Comparison of ENCODE assay signal across 8 mouse cellular contexts in the genomic region with DNA sequence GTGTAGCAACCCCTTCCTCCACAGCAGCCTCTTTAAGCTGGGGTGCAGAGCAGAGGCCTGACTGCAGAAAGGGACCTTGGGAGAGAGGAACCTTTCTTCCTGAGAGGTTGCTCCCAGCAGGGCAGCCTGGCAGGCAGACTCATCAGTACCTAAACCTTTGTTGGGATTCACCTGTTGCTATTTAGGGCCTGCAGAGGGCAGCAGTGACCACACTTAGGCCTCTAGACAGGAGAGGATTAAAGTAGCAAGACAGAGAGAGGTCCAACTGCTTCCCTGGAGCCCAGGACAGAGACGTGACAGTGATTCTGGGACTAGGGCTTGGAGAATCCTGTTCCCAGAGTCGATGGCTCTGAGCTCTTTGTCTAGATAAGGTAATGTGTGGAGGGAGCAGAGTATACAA. TPM values are rescaled to one million over a fixed set of nuclear protein-coding genes. Genes with fewer than 3 reads are reported as not detected.
A peak's percentile ranks its signal among the peaks of the same experiment; 100 is the strongest.
DNase-seq lines count a peak whose midpoint lies in the region; ATAC-seq and TF ChIP-seq lines count a peak whose summit lies in the region.

No protein-coding gene starts in this region.

- H3K4me1 ChIP-seq in midbrain, embryonic 10.5 days, result 0 out of 2 replicates have a peak, but pooled peaks cover 4% of the 10 kb centered on the region
- no peaks in the 10 kb centered on the region; the same call in 1 of the 2 replicates for H3K4me1 ChIP-seq in midbrain, embryonic 15.5 days
- no peaks in the 10 kb centered on the region for H3K4me1 ChIP-seq in cortical plate, adult 2 months (ENCODE audit: control insufficient read depth, insufficient read depth, low read length)
- H3K4me1 ChIP-seq in limb, embryonic 10.5 days, result no peaks in the 10 kb centered on the region
- H3K4me1 ChIP-seq in midbrain, postnatal 0 days (ENCODE audit: insufficient read depth, low read length), result no peaks in the 10 kb centered on the region

- no peak overlapping the region for H3K4me2 ChIP-seq in midbrain, embryonic 15.5 days
- H3K4me2 ChIP-seq in midbrain, postnatal 0 days (ENCODE audit: low read depth, low read length, poor library complexity, severe bottlenecking), result no peak overlapping the region

- H3K27ac ChIP-seq in midbrain, embryonic 10.5 days (replicated peaks), result no peak overlapping the region; the same call in 1 of the 2 replicates
- no peak overlapping the region for H3K27ac ChIP-seq in midbrain, embryonic 15.5 days
- no peak overlapping the region for H3K27ac ChIP-seq in cortical plate, adult 2 months (ENCODE audit: insufficient read depth, low read length)
- H3K27ac ChIP-seq in limb, embryonic 10.5 days, result no peak overlapping the region
- H3K27ac ChIP-seq in midbrain, postnatal 0 days (ENCODE audit: low read depth, low read length), result no peak overlapping the region

- H3K4me3 ChIP-seq in midbrain, embryonic 10.5 days, result no peak overlapping the region
- H3K4me3 ChIP-seq in midbrain, embryonic 15.5 days, result no peak overlapping the region
- no peak overlapping the region for H3K4me3 ChIP-seq in cortical plate, adult 2 months (ENCODE audit: insufficient read depth, low read length)
- H3K4me3 ChIP-seq in limb, embryonic 10.5 days, result no peak overlapping the region
- no peak overlapping the region for H3K4me3 ChIP-seq in midbrain, postnatal 0 days (ENCODE audit: low read depth, low read length)

- ATAC-seq in midbrain, embryonic 15.5 days (replicated peaks), result no peak
- peak; percentile 69 for ATAC-seq in activated CD4-positive, CD25-positive, alpha-beta regulatory T cell, adult 4 months
- no peak for ATAC-seq in midbrain, postnatal 0 days (ENCODE audit: low FRiP score)

- intact Hi-C loops in heart, postnatal 36 days (cut with DNase I), result loop anchor here (1.0 to 5.0 kb wide), 4 partner anchors 33 to 1366 kb away; no protein-coding TSS in a partner anchor

- peaks cover 26% of the 10 kb centered on the region for H3K27me3 ChIP-seq in midbrain, embryonic 10.5 days (ENCODE audit: low read depth, poor library complexity, severe bottlenecking)
- H3K27me3 ChIP-seq in midbrain, embryonic 15.5 days (replicated peaks), result no peaks in the 10 kb centered on the region
- peaks cover 27% of the 10 kb centered on the region for H3K27me3 ChIP-seq in limb, embryonic 10.5 days (ENCODE audit: low read depth, poor library complexity, severe bottlenecking)
- H3K27me3 ChIP-seq in midbrain, postnatal 0 days (ENCODE audit: insufficient read depth, low read length), result no peaks in the 10 kb centered on the region; the same call in 1 of the 2 replicates

- TF ChIP-seq CTCF in cortical plate, adult 2 months (IDR thresholded peaks at IDR 0.05; ENCODE audit: extremely low read depth, insufficient read depth, low read length), result peak; percentile 88
- peak; percentile 86 for TF ChIP-seq CTCF in midbrain, postnatal 0 days (IDR thresholded peaks at IDR 0.05)

- no peaks in the 10 kb centered on the region for H3K9me3 ChIP-seq in midbrain, embryonic 10.5 days (replicated peaks)
- no peaks in the 10 kb centered on the region for H3K9me3 ChIP-seq in midbrain, embryonic 15.5 days
- H3K9me3 ChIP-seq in limb, embryonic 10.5 days (replicated peaks), result no peaks in the 10 kb centered on the region
- no peaks in the 10 kb centered on the region for H3K9me3 ChIP-seq in midbrain, postnatal 0 days (ENCODE audit: low read length)

- DNase-seq in midbrain, embryonic 10.5 days (ENCODE audit: low spot score), result peak; percentile 61
- DNase-seq in heart, postnatal 36 days, result peak; percentile 63 to 67
- peak; percentile 69 for DNase-seq in limb, embryonic 10.5 days (ENCODE audit: low spot score)
- peak; percentile 79 for DNase-seq in midbrain, postnatal 0 days (ENCODE audit: low spot score)
- DNase-seq in urinary bladder, postnatal 25 days (ENCODE audit: low spot score), result no peak

- 10% methylated on average over 2 of the region's 2 CpGs for WGBS in midbrain, embryonic 10.5 days
- 6% methylated on average over 2 of the region's 2 CpGs for WGBS in midbrain, embryonic 15.5 days
- WGBS in limb, embryonic 10.5 days, result 9% methylated on average over 2 of the region's 2 CpGs
- WGBS in midbrain, postnatal 0 days, result 2% methylated on average over 2 of the region's 2 CpGs

- H3K36me3 ChIP-seq in midbrain, embryonic 10.5 days, result no peaks in the 10 kb centered on the region
- no peaks in the 10 kb centered on the region for H3K36me3 ChIP-seq in midbrain, embryonic 15.5 days (replicated peaks)
- no peaks in the 10 kb centered on the region for H3K36me3 ChIP-seq in limb, embryonic 10.5 days
- H3K36me3 ChIP-seq in midbrain, postnatal 0 days (ENCODE audit: insufficient read depth, low read length), result no peaks in the 10 kb centered on the region

- no peak for TF ChIP-seq POLR2A in cortical plate, adult 2 months (IDR thresholded peaks at IDR 0.05; ENCODE audit: extremely low read depth, insufficient read depth, low read length)

- no peak overlapping the region for H3K9ac ChIP-seq in midbrain, embryonic 15.5 days
- no peak overlapping the region for H3K9ac ChIP-seq in midbrain, postnatal 0 days (replicated peaks; ENCODE audit: low read length, poor library complexity, severe bottlenecking)

RNA-seq across cellular contexts. Expression of a gene that starts 7.5 kb away (rescaled TPM):
- 1.2 TPM in 2 replicates for polyA plus RNA-seq in midbrain, embryonic 10.5 days (2016; fragmentation: Nextera tagmentation; extraction: Ambion mirVana)
- 0.33 and 0.45 TPM in 2 replicates for polyA plus RNA-seq in midbrain, embryonic 15.5 days (2015; fragmentation: Nextera tagmentation; extraction: Ambion mirVana)
- polyA plus RNA-seq in activated CD4-positive, CD25-positive, alpha-beta regulatory T cell, adult 4 months (2017; shearing (Covaris generic)), result under 1 TPM in 1 of 2 experiments, not detected in 1; 0.42 TPM
- 0.52 and 0.78 TPM in 2 replicates for polyA plus RNA-seq in cortical plate, adult 2 months (2012; rRNA removed)
- total RNA-seq in heart, postnatal 36 days (2021), result under 1 TPM; 0.33 to 0.38 TPM
- 0.68 and 0.84 TPM in 2 replicates for polyA plus RNA-seq in limb, embryonic 10.5 days (2016; fragmentation: Nextera tagmentation; extraction: Ambion mirVana)
- 0.42 and 0.55 TPM in 2 replicates for total RNA-seq in midbrain, postnatal 0 days (2014; rRNA removed)
- 0.16 and 0.39 TPM in 2 replicates for polyA plus RNA-seq in midbrain, postnatal 0 days (2015; fragmentation: Nextera tagmentation; extraction: Ambion mirVana)

RNA-seq across cellular contexts. Expression of a gene that starts 12.4 kb away (rescaled TPM):
- 5.4 and 7.5 TPM in 2 replicates for polyA plus RNA-seq in midbrain, embryonic 10.5 days (2016; fragmentation: Nextera tagmentation; extraction: Ambion mirVana)
- 29.8 and 30.6 TPM in 2 replicates for polyA plus RNA-seq in midbrain, embryonic 15.5 days (2015; fragmentation: Nextera tagmentation; extraction: Ambion mirVana)
- polyA plus RNA-seq in activated CD4-positive, CD25-positive, alpha-beta regulatory T cell, adult 4 months (2017; shearing (Covaris generic)), result 1 to 10 TPM; 2.4 to 2.6 TPM
- polyA plus RNA-seq in cortical plate, adult 2 months (2012; rRNA removed), result 90.0 and 103 TPM in 2 replicates
- total RNA-seq in heart, postnatal 36 days (2021), result under 1 TPM; 0.84 to 1.00 TPM
- 3.6 and 6.3 TPM in 2 replicates for polyA plus RNA-seq in limb, embryonic 10.5 days (2016; fragmentation: Nextera tagmentation; extraction: Ambion mirVana)
- total RNA-seq in midbrain, postnatal 0 days (2014; rRNA removed), result 26.7 and 28.6 TPM in 2 replicates
- polyA plus RNA-seq in midbrain, postnatal 0 days (2015; fragmentation: Nextera tagmentation; extraction: Ambion mirVana), result 27.7 and 30.2 TPM in 2 replicates

RNA-seq across cellular contexts. Expression of a gene that starts 41.2 kb away (rescaled TPM):
- polyA plus RNA-seq in midbrain, embryonic 10.5 days (2016; fragmentation: Nextera tagmentation; extraction: Ambion mirVana), result 11.7 and 12.2 TPM in 2 replicates
- polyA plus RNA-seq in midbrain, embryonic 15.5 days (2015; fragmentation: Nextera tagmentation; extraction: Ambion mirVana), result 10.9 and 12.7 TPM in 2 replicates
- 10 to 100 TPM; 14.3 to 16.8 TPM for polyA plus RNA-seq in activated CD4-positive, CD25-positive, alpha-beta regulatory T cell, adult 4 months (2017; shearing (Covaris generic))
- 4.5 and 4.7 TPM in 2 replicates for polyA plus RNA-seq in cortical plate, adult 2 months (2012; rRNA removed)
- 1 to 10 TPM; 5.8 to 6.3 TPM for total RNA-seq in heart, postnatal 36 days (2021)
- polyA plus RNA-seq in limb, embryonic 10.5 days (2016; fragmentation: Nextera tagmentation; extraction: Ambion mirVana), result 13.5 and 14.7 TPM in 2 replicates
- 7.2 and 11.7 TPM in 2 replicates for total RNA-seq in midbrain, postnatal 0 days (2014; rRNA removed)
- 6.1 and 7.9 TPM in 2 replicates for polyA plus RNA-seq in midbrain, postnatal 0 days (2015; fragmentation: Nextera tagmentation; extraction: Ambion mirVana)

RNA-seq across cellular contexts. Expression of a gene that starts 45.4 kb away (rescaled TPM):
- polyA plus RNA-seq in midbrain, embryonic 10.5 days (2016; fragmentation: Nextera tagmentation; extraction: Ambion mirVana), result 1.2 TPM in 2 replicates
- 1.0 and 1.1 TPM in 2 replicates for polyA plus RNA-seq in midbrain, embryonic 15.5 days (2015; fragmentation: Nextera tagmentation; extraction: Ambion mirVana)
- polyA plus RNA-seq in activated CD4-positive, CD25-positive, alpha-beta regulatory T cell, adult 4 months (2017; shearing (Covaris generic)), result 10 to 100 TPM; 66.1 to 93.0 TPM
- polyA plus RNA-seq in cortical plate, adult 2 months (2012; rRNA removed), result 4.4 and 4.6 TPM in 2 replicates
- total RNA-seq in heart, postnatal 36 days (2021), result 10 to 100 TPM; 11.1 to 11.9 TPM
- 1.0 and 1.5 TPM in 2 replicates for polyA plus RNA-seq in limb, embryonic 10.5 days (2016; fragmentation: Nextera tagmentation; extraction: Ambion mirVana)
- 2.5 and 3.6 TPM in 2 replicates for total RNA-seq in midbrain, postnatal 0 days (2014; rRNA removed)
- 2.3 and 2.7 TPM in 2 replicates for polyA plus RNA-seq in midbrain, postnatal 0 days (2015; fragmentation: Nextera tagmentation; extraction: Ambion mirVana)
